ENCODE assay signal across 20 mouse cellular contexts in the genomic region with DNA sequence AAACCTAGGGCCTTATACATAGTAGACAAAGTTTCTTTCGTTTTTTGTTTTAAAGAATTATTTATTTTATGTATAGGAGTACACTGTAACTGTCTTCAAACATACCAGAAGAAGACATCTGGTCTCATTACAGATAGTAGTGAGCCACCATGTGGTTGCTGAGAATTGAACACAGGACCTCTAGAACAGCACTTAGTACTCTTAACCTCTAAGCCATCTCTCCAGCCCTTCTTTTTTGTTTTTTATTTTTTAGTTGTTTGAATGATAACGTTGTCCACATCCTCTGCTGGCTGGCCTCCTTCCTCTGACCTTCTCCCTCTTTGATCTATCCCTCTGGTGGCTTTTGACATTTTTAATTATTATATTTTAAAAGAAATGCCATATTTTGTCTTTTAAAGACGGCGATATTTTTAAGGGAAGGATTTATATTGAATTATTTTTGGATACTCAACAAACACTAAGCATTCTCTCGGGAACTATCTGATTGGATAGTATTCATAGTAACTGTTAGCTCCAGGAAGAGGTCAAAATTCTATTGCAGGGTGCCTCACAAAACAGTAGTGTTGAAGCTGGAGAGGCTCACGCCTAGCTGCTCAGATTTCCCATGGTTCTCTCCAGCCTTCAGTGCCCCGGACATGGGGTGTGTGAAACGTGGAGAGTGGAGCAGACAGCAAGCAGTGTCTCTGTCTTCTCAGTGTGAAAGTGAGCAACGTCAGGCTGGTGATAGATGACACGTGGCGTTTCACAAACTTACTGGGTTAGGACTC. TPM values are rescaled to one million over a fixed set of nuclear protein-coding genes. Genes with fewer than 3 reads are reported as not detected.
A peak's percentile ranks its signal among the peaks of the same experiment; 100 is the strongest.
DNase-seq lines count a peak whose midpoint lies in the region; ATAC-seq and TF ChIP-seq lines count a peak whose summit lies in the region.
"Had no signal": no experiment of that assay in that cellular context is flagged by ENCODE, and none has a peak within 500 bp of the region (broad histone marks: within the 10 kb centered on the region; RNA-seq: fewer than 3 reads in every experiment).

No protein-coding gene starts in this region.

- H3K4me2 ChIP-seq in heart, embryonic 13.5 days: no peak overlapping the region; the same call in 1 of the 2 replicates
- H3K4me2 ChIP-seq in lung, postnatal 0 days (replicated peaks; ENCODE audit: low read depth, low read length): no peak overlapping the region
- H3K4me2 ChIP-seq: embryonic facial prominence, embryonic 13.5 days; liver, embryonic 13.5 days; neural tube, embryonic 13.5 days; stomach, embryonic 15.5 days had no signal

- peaks cover 83% of the 10 kb centered on the region for H3K36me3 ChIP-seq in heart, embryonic 13.5 days
- H3K36me3 ChIP-seq in lung, postnatal 0 days (ENCODE audit: insufficient read depth, low read length): peaks cover 18% of the 10 kb centered on the region; the same call in 1 of the 2 replicates

- TF ChIP-seq POLR2A in lung, adult 2 months (IDR thresholded peaks at IDR 0.05; ENCODE audit: borderline replicate concordance, extremely low read depth, low read depth, low read length): no peak

- peaks cover 14% of the 10 kb centered on the region for H3K4me1 ChIP-seq in heart, embryonic 13.5 days
- no peaks in the 10 kb centered on the region for H3K4me1 ChIP-seq in lung, postnatal 0 days (ENCODE audit: insufficient read depth, low read depth, low read length)
- H3K4me1 ChIP-seq in lung, adult 2 months (ENCODE audit: control insufficient read depth, insufficient read depth, low read length): no peaks in the 10 kb centered on the region
- H3K4me1 ChIP-seq: embryonic facial prominence, embryonic 13.5 days; liver, embryonic 13.5 days; midbrain, embryonic 10.5 days; neural tube, embryonic 13.5 days; stomach, embryonic 15.5 days had no signal

- WGBS in heart, embryonic 13.5 days: 58% methylated on average over 11 of the region's 11 CpGs
- WGBS in lung, postnatal 0 days: 71% methylated on average over 11 of the region's 11 CpGs
- 62% methylated on average over 11 of the region's 11 CpGs for WGBS in lung, adult 2 months

- no peak for DNase-seq in heart, postnatal 36 days
- DNase-seq in kidney, postnatal 10 days: peak; percentile 48
- DNase-seq in kidney, postnatal 36 days: no peak
- no peak for DNase-seq in lung, postnatal 0 days (ENCODE audit: low spot score)
- DNase-seq in lung, adult 2 months: no peak
- no peak for DNase-seq in cerebellum, adult 18-20 months
- DNase-seq: cerebellum, adult 9-11 months; gastrocnemius, postnatal 14 days; layer of hippocampus, postnatal 36 days; left cerebral cortex, postnatal 4 days; liver, embryonic 13.5 days; lung, postnatal 4 days; spleen, adult 18-20 months had no signal

- no peaks in the 10 kb centered on the region for H3K9me3 ChIP-seq in heart, embryonic 13.5 days
- no peaks in the 10 kb centered on the region for H3K9me3 ChIP-seq in lung, postnatal 0 days (ENCODE audit: low read length)
- H3K9me3 ChIP-seq: embryonic facial prominence, embryonic 13.5 days; G1E; liver, embryonic 13.5 days; midbrain, embryonic 10.5 days; neural tube, embryonic 13.5 days; stomach, embryonic 15.5 days had no signal

- no peak for TF ChIP-seq EP300 in lung, postnatal 0 days (IDR thresholded peaks at IDR 0.05)

- TF ChIP-seq CTCF in lung, postnatal 0 days (IDR thresholded peaks at IDR 0.05): 0 out of 2 replicates have a peak, but pooled peaks have one; percentile 20
- TF ChIP-seq CTCF in lung, adult 2 months (IDR thresholded peaks at IDR 0.05; ENCODE audit: insufficient read depth, low read length): no peak

- H3K27ac ChIP-seq in heart, embryonic 13.5 days (replicated peaks): peak overlapping the region; percentile 68
- no peak overlapping the region for H3K27ac ChIP-seq in lung, postnatal 0 days (ENCODE audit: low read length)
- H3K27ac ChIP-seq: embryonic facial prominence, embryonic 13.5 days; hindbrain, postnatal 0 days; liver, embryonic 13.5 days; midbrain, embryonic 10.5 days; neural tube, embryonic 13.5 days; stomach, embryonic 15.5 days had no signal

- no peaks in the 10 kb centered on the region for H3K27me3 ChIP-seq in heart, embryonic 13.5 days (replicated peaks)
- no peaks in the 10 kb centered on the region for H3K27me3 ChIP-seq in lung, postnatal 0 days (replicated peaks; ENCODE audit: insufficient read depth, low read length)
- H3K27me3 ChIP-seq: embryonic facial prominence, embryonic 13.5 days; liver, embryonic 13.5 days; neural tube, embryonic 13.5 days; stomach, embryonic 15.5 days had no signal

- intact Hi-C loops in heart, postnatal 36 days (cut with DNase I): loop anchor here (1.0 kb wide), 1 partner anchor 41 kb away; no protein-coding TSS in a partner anchor

- no peak for ATAC-seq in heart, embryonic 13.5 days (ENCODE audit: extremely low read depth, insufficient number of reproducible peaks, low FRiP score, low TSS enrichment)
- ATAC-seq in lung, postnatal 0 days: peak; percentile 46
- ATAC-seq: hindbrain, postnatal 0 days had no signal

- no peak overlapping the region for H3K4me3 ChIP-seq in heart, embryonic 13.5 days
- no peak overlapping the region for H3K4me3 ChIP-seq in lung, postnatal 0 days (ENCODE audit: low read depth, low read length)
- H3K4me3 ChIP-seq in lung, adult 2 months (replicated peaks; ENCODE audit: extremely low read depth, low read depth, low read length): no peak overlapping the region
- H3K4me3 ChIP-seq: embryonic facial prominence, embryonic 13.5 days; liver, embryonic 13.5 days; midbrain, embryonic 10.5 days; neural tube, embryonic 13.5 days; stomach, embryonic 15.5 days had no signal

- peak overlapping the region; percentile 61 for H3K9ac ChIP-seq in heart, embryonic 13.5 days
- H3K9ac ChIP-seq in lung, postnatal 0 days (replicated peaks; ENCODE audit: low read depth): no peak overlapping the region
- H3K9ac ChIP-seq: embryonic facial prominence, embryonic 13.5 days; liver, embryonic 13.5 days; neural tube, embryonic 13.5 days; stomach, embryonic 15.5 days had no signal

RNA-seq across cellular contexts. Expression of a gene that starts 28.2 kb away (rescaled TPM):
- 62.7 and 72.4 TPM in 2 replicates for polyA plus RNA-seq in heart, embryonic 13.5 days (2015; fragmentation: Nextera tagmentation; extraction: Ambion mirVana)
- total RNA-seq in heart, postnatal 36 days (2021): 10 to 100 TPM; 88.6 to 98.7 TPM
- 107 and 112 TPM in 2 replicates for polyA plus RNA-seq in lung, postnatal 0 days (2015; fragmentation: Nextera tagmentation; extraction: Ambion mirVana)
- 29.2 and 85.9 TPM in 2 replicates for polyA plus RNA-seq in lung, adult 2 months (2012; rRNA removed)

RNA-seq across cellular contexts. Expression of a gene that starts 45.4 kb away (rescaled TPM):
- polyA plus RNA-seq in heart, embryonic 13.5 days (2015; fragmentation: Nextera tagmentation; extraction: Ambion mirVana): 14.0 and 14.9 TPM in 2 replicates
- total RNA-seq in heart, postnatal 36 days (2021): 10 to 100 TPM; 13.7 to 15.3 TPM
- 19.3 and 23.0 TPM in 2 replicates for polyA plus RNA-seq in lung, postnatal 0 days (2015; fragmentation: Nextera tagmentation; extraction: Ambion mirVana)
- 21.1 and 23.7 TPM in 2 replicates for polyA plus RNA-seq in lung, adult 2 months (2012; rRNA removed)

RNA-seq across cellular contexts. Expression of a gene that starts 45.5 kb away (rescaled TPM):
- polyA plus RNA-seq in heart, embryonic 13.5 days (2015; fragmentation: Nextera tagmentation; extraction: Ambion mirVana): 39.6 and 39.7 TPM in 2 replicates
- 10 to 100 TPM; 49.9 to 52.5 TPM for total RNA-seq in heart, postnatal 36 days (2021)
- polyA plus RNA-seq in lung, postnatal 0 days (2015; fragmentation: Nextera tagmentation; extraction: Ambion mirVana): 55.1 and 59.9 TPM in 2 replicates
- polyA plus RNA-seq in lung, adult 2 months (2012; rRNA removed): 67.7 and 79.3 TPM in 2 replicates
